Mouse (Mus musculus): ENCODE measurements around the gene Nhs.

Gene Nhs

DNA sequence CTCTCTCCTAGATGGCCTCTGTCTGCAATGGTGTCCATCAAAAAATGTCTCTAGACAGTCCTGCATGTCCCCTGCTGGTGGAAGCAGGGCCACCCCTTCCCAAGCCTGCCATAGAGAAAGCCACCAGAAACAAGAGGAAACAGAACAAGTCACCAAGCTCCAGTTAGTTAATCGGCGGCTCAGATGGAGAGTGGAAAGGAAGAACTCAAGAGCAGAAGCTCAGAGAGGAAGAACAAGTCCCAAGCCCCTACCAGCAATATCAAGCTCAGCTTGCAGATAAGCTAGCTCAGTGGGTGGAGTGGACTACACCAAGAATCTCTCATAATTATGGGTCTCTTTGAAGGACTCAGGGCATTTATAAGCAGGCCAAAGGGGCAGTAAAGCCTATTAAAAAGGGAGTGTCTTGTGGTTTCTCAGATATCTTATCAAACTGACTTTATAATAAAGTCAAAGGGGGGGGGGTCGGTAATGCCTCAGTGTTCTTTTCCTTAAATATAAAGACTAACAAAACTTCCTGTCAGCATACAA is 139.4 kb downstream of the Nhs start:
- DNase-seq (ENCODE audit: low read depth), result no peak

DNA sequence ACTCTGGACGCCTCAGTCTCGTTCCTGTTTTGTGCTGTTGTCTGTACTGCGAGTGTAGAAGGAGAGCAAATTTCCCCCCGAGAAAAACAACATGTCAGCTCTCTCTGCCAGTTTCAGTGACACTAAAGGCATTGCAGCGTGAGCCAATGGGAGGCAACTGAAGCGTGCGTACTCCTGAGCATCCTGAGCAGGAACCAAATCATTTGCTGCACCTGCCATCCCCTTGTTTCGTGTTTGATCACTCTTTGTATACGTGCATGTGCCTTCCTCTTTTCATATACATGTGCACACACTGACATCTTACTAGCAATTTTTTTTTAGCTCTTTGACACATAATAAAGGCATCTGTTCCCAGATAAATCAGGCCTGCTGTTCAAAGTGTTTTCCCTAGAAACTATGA is 142.1 kb downstream of the Nhs start:
- DNase-seq (ENCODE audit: low read depth), result no peak

- DNase-seq (ENCODE audit: low read depth), result no peak
Observed at GRCm38 (mm10) chrX:162012570-162012969, 147.0 kb downstream of the Nhs start.

- no peak for DNase-seq (ENCODE audit: low read depth)
Observed at GRCm38 (mm10) chrX:162009876-162010275, 149.7 kb downstream of the Nhs start.

GRCm38 (mm10) chrX:162003818-162004217 is 155.7 kb downstream of the Nhs start:
- DNase-seq (ENCODE audit: low read depth), result no peak

GRCm38 (mm10) chrX:161998876-161999275 is 160.7 kb downstream of the Nhs start:
- no peak for DNase-seq (ENCODE audit: low read depth)

DNA sequence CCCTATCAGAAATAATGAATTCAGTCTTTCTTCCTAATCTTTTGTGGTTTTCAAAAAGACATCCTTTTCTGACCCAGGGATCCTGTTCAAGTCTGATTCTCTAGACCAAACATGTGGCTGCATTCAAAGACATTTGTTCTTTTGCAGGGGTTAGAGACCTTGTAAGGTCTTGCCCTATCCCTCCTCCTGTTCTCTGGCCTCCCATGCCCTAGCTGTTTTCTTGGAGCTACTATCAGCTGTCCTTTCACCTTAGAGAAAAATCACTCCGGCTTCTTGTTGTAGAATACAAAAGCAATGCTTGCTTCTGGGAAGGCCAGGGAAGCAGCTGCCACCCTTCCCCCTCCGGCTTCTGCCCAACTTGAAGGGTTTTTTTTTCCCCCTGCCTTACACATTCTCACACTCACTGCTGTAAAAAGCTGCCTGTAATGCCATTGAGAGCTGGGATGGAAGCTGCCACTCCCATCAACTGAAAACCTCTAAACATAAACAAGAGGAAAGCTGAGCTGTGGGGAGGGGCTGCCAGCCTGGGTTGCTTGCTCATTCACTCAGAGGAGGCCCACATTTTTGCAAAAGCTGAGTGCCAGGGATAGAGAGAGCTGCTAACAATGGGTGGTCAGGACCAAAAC is 162.2 kb downstream of the Nhs start:
- no peak for DNase-seq (ENCODE audit: low read depth)

GRCm38 (mm10) chrX:161990171-161990570 is 169.4 kb downstream of the Nhs start:
- no peak for DNase-seq (ENCODE audit: low read depth)

DNA sequence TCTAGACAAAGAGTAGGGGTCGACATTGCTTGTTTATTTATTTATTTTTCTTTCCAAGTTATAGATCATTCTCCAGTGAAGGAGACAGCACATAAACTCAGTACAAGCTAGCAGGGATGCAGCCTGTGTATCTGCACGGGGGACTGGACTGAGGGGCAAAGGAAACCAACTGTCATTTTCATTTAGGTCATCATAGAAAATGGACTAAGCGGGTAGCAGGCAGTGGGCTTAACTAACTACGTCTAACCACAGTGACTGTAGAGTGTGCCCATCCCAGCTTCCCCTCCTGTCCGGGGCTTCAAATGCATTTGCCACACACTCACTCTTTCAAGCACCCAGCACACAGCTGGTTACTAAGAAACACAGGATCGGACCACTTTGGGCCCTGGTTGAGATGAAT is 174.6 kb downstream of the Nhs start:
- no peak for DNase-seq (ENCODE audit: low read depth)

GRCm38 (mm10) chrX:161981399-161981798 is 178.1 kb downstream of the Nhs start:
- DNase-seq (ENCODE audit: low read depth), result no peak

- no peak for DNase-seq (ENCODE audit: low read depth)
Observed at GRCm38 (mm10) chrX:161979946-161980345, 179.6 kb downstream of the Nhs start.

GRCm38 (mm10) chrX:161977236-161977841 is 182.2 kb downstream of the Nhs start:
- no peak for DNase-seq (ENCODE audit: low read depth)

GRCm38 (mm10) chrX:161976376-161976775 is 183.2 kb downstream of the Nhs start:
- no peak for DNase-seq (ENCODE audit: low read depth)

- no peak for DNase-seq (ENCODE audit: low read depth)
Observed at GRCm38 (mm10) chrX:161973572-161973971, 186.0 kb downstream of the Nhs start.

- DNase-seq (ENCODE audit: low read depth), result no peak
Observed at GRCm38 (mm10) chrX:161972723-161973122, 186.8 kb downstream of the Nhs start.

GRCm38 (mm10) chrX:161971961-161972502 is 187.5 kb downstream of the Nhs start:
- no peak for DNase-seq (ENCODE audit: low read depth)

- no peak for DNase-seq (ENCODE audit: low read depth)
Observed at GRCm38 (mm10) chrX:161971131-161971530, 188.4 kb downstream of the Nhs start.

DNA sequence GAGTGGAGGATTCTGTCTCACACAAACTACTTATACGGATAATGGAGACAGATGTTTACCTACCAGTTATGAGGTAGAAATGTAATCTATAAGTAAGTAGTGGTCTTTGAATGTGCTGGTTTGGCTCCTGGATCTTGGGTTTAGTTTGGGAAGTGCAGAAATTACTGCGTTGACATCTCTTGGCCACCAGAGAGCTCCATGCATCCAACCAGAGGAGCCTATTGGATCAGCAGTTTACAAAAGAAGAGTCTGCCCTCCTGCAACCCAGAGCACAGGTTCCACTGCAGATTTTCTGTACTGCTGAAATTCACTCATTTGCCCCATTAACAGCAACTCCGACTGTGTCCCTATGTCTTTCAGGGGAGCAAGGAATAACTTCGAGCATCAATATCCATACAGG is 191.8 kb downstream of the Nhs start:
- no peak for DNase-seq (ENCODE audit: low read depth)

DNA sequence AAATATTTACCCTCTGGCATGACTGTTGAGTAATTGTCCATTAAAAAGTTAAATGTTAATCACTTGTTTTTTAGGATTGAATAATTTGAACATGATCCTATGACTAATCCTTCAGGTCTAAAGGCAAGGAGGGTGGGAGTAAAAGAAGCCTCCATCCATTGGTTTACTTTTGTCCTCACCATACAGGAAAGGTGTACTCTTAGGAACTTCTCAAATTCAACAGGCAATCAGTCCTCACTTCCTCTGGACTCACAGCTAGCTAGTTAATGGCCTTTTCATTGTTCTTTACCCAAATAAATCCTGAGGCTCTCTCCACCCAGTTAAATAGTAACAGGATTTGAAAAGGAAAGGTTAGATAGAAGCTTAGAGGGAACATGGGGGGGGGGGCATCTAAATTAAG is 196.2 kb downstream of the Nhs start:
- no peak for DNase-seq (ENCODE audit: low read depth)

GRCm38 (mm10) chrX:161962855-161963254 is 196.7 kb downstream of the Nhs start:
- no peak for DNase-seq (ENCODE audit: low read depth)

- no peak for DNase-seq (ENCODE audit: low read depth)
Observed at GRCm38 (mm10) chrX:161961756-161962155, 197.8 kb downstream of the Nhs start.

DNA sequence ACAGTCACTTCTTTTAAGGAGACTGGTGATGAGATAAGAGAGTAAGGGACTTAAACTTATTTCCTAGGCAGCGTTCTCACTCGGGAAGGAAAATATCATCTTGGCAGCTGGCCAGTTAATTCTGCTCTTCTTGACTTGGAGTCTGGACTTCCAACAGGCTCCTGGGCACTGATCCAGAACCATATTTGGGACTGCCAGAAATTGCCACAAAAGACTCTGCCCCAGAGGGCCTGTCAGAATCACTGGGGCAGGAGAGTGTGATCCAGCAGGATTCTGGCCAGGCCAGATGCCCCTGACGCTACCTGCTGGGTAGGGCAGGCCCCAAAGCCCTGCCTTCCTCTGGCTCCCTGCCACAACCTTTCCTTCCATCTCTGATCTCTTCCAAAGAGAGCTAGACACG is 198.4 kb downstream of the Nhs start:
- no peak for DNase-seq (ENCODE audit: low read depth)

DNA sequence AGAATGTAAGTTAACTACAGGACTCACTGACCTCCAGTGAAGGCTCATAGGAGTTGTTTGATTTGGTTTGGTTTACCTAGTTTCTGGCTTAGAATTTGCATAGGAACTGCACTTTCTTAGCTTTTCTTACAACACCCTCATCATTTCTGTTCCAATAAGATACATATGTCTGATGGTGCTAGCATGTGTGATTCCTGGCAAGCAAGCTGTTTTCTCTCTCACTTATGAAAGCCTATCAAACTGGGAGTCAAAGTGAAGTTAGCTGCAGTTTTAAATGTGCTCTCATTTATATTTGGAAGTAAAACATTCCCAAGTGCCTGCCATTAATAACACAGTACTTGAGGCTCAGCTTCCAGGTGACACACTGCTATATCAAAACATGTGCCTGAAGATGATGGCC is 207.2 kb downstream of the Nhs start:
- no peak for DNase-seq (ENCODE audit: low read depth)
